Mouse (Mus musculus): Measurements from ENCODE around the gene Tns1.

Gene Tns1

GRCm38 (mm10) chr1:73935442-73936080 is 188.7 kb downstream of the Tns1 start:
- DNase-seq (ENCODE audit: low read depth, low spot score) = peak; percentile 21

GRCm38 (mm10) chr1:73933146-73933490 is 191.1 kb downstream of the Tns1 start:
- DNase-seq (ENCODE audit: low read depth, low spot score) = no peak

GRCm38 (mm10) chr1:73932421-73933145 is 191.7 kb downstream of the Tns1 start:
- DNase-seq (ENCODE audit: low read depth, low spot score) = no peak

- DNase-seq (ENCODE audit: low read depth, low spot score) = no peak
These were observed 192.4 kb downstream of the Tns1 start for GRCm38 (mm10) chr1:73931851-73932250.

- DNase-seq (ENCODE audit: low read depth, low spot score) = peak; percentile 30
These were observed 193.7 kb downstream of the Tns1 start for GRCm38 (mm10) chr1:73930411-73931134.

- DNase-seq (ENCODE audit: low read depth, low spot score) = no peak
These were observed 194.3 kb downstream of the Tns1 start for GRCm38 (mm10) chr1:73929952-73930329.

GRCm38 (mm10) chr1:73929211-73929951 is 194.9 kb downstream of the Tns1 start:
- DNase-seq (ENCODE audit: low read depth, low spot score) = no peak

- DNase-seq (ENCODE audit: low read depth, low spot score) = no peak
These were observed 195.9 kb downstream of the Tns1 start for GRCm38 (mm10) chr1:73928385-73928784.

- no peak for DNase-seq (ENCODE audit: low read depth, low spot score)
These were observed 196.4 kb downstream of the Tns1 start for GRCm38 (mm10) chr1:73927819-73928218.

GRCm38 (mm10) chr1:73926279-73926678 is 198.0 kb downstream of the Tns1 start:
- peak; percentile 22 for DNase-seq (ENCODE audit: low read depth, low spot score)

- DNase-seq (ENCODE audit: low read depth, low spot score) = no peak
These were observed 199.2 kb downstream of the Tns1 start for GRCm38 (mm10) chr1:73924871-73925610.

GRCm38 (mm10) chr1:73924210-73924609 is 200.0 kb downstream of the Tns1 start:
- DNase-seq (ENCODE audit: low read depth, low spot score) = no peak

GRCm38 (mm10) chr1:73923185-73923584 is 201.1 kb downstream of the Tns1 start:
- no peak for DNase-seq (ENCODE audit: low read depth, low spot score)

GRCm38 (mm10) chr1:73920701-73921100 is 203.5 kb downstream of the Tns1 start:
- DNase-seq (ENCODE audit: low read depth, low spot score) = no peak

GRCm38 (mm10) chr1:73919909-73920308 is 204.3 kb downstream of the Tns1 start:
- no peak for DNase-seq (ENCODE audit: low read depth, low spot score)

GRCm38 (mm10) chr1:73918001-73918400 is 206.2 kb downstream of the Tns1 start:
- DNase-seq (ENCODE audit: low read depth, low spot score) = no peak

GRCm38 (mm10) chr1:73916298-73916697 is 208.0 kb downstream of the Tns1 start:
- no peak for DNase-seq (ENCODE audit: low read depth, low spot score)

- no peak for DNase-seq (ENCODE audit: low read depth, low spot score)
These were observed 208.8 kb downstream of the Tns1 start for GRCm38 (mm10) chr1:73915218-73916070.

GRCm38 (mm10) chr1:73914076-73914475 is 210.2 kb downstream of the Tns1 start:
- DNase-seq (ENCODE audit: low read depth, low spot score) = no peak
